Mouse (Mus musculus) intestine, embryonic 16.5 days (tissue): Measurements from ENCODE around the gene Zbp1. TPM values are rescaled to one million over a fixed set of nuclear protein-coding genes. Genes with fewer than 3 reads are reported as not detected.
A peak's percentile ranks its signal among the peaks of the same experiment; 100 is the strongest.

Experiments used
- ATAC-seq: fragments of 200-750 bp; cut with Nextera tagmentation; 2 replicates; pipeline ENCODE4 v1.8.0; 2017; ENCODE audit warnings: moderate TSS enrichment, moderate library complexity
- H3K27ac ChIP-seq: fragments of 300-500 bp; sonication (generic); 2 replicates; pipeline ENCODE4 v1.5.1; 2014; ENCODE audit warnings: mild to moderate bottlenecking, low read length
- H3K27me3 ChIP-seq: fragments of 300-500 bp; sonication (generic); replicated peaks from 2 replicates; pipeline ENCODE4 v1.6.1; 2014; ENCODE audit warnings: low read length, control low read depth, mixed read lengths; ENCODE audit not compliant: control insufficient read depth, insufficient read depth
- H3K36me3 ChIP-seq: fragments of 300-500 bp; sonication (generic); 2 replicates; pipeline ENCODE4 v1.6.1; 2014; ENCODE audit warnings: low read length, control low read depth; ENCODE audit not compliant: control insufficient read depth, insufficient read depth
- H3K4me1 ChIP-seq: fragments of 300-500 bp; sonication (generic); 2 replicates; pipeline ENCODE4 v1.6.1; 2014; ENCODE audit warnings: low read length, control low read depth, mixed read lengths; ENCODE audit not compliant: control insufficient read depth, insufficient read depth
- H3K4me2 ChIP-seq: fragments of 300-500 bp; sonication (generic); 2 replicates; pipeline ENCODE4 v1.6.1; 2014; ENCODE audit warnings: low read depth, low read length, control low read depth
- H3K4me3 ChIP-seq: fragments of 300-500 bp; sonication (generic); 2 replicates; pipeline ENCODE4 v1.5.1; 2014; ENCODE audit warnings: mild to moderate bottlenecking, low read length
- H3K9ac ChIP-seq: fragments of 300-500 bp; sonication (generic); 2 replicates; pipeline ENCODE4 v1.6.1; 2014; ENCODE audit warnings: low read depth, low read length
- H3K9me3 ChIP-seq: fragments of 300-500 bp; sonication (generic); 2 replicates; pipeline ENCODE4 v1.6.1; 2016; ENCODE audit warnings: low read length, control low read depth; ENCODE audit not compliant: control insufficient read depth
- WGBS: fragments of 180-500 bp; shearing (Covaris S2); extraction: QIAGEN DNeasy Blood & Tissue Kit; methylation state at CpG from one replicate; pipeline ENCODE4 v1.1.7; 2014; 5-methylcytosine and 5-hydroxymethylcytosine counted together
- polyA plus RNA-seq: library from polyadenylated mRNA; unstranded; fragments of >200 nt; fragmentation: Nextera tagmentation; extraction: Ambion mirVana; gene quantifications from 2 replicates; pipeline ENCODE4 v1.2.1, GENCODE M21; 2015

Gene Zbp1
- polyA plus RNA-seq, 1 experiment from 2014 or later = 0.65 TPM

- Histone ChIP-seq H3K4me3 (no peak overlapping the region), H3K9ac (no peak overlapping the region), H3K36me3 (no peaks in the 10 kb centered on the region), H3K4me1 (peaks cover 69% of the 10 kb centered on the region), H3K27ac (no peak overlapping the region), H3K27me3 (no peaks in the 10 kb centered on the region), H3K4me2 (no peak overlapping the region), H3K9me3 (no peaks in the 10 kb centered on the region)
- WGBS = 75% methylated on average over 7 of the region's 7 CpGs
- no peak for ATAC-seq
Observed at GRCm38 (mm10) chr2:173248822-173249221, 30.1 kb upstream of the Zbp1 start.

- ATAC-seq = no peak
- no peaks in the 10 kb centered on the region for H3K9me3 ChIP-seq
- no peak overlapping the region for H3K4me3 ChIP-seq
- peaks cover 67% of the 10 kb centered on the region for H3K4me1 ChIP-seq
- H3K4me2 ChIP-seq = no peak overlapping the region
- H3K27me3 ChIP-seq = no peaks in the 10 kb centered on the region
- H3K36me3 ChIP-seq = no peaks in the 10 kb centered on the region
- no peak overlapping the region for H3K27ac ChIP-seq
- WGBS = 36% methylated on average over 2 of the region's 2 CpGs
- H3K9ac ChIP-seq = no peak overlapping the region
Observed at GRCm38 (mm10) chr2:173247911-173248310, 29.2 kb upstream of the Zbp1 start.

GRCm38 (mm10) chr2:173247197-173247596 is 28.5 kb upstream of the Zbp1 start:
- no peak overlapping the region for H3K4me2 ChIP-seq
- no peak overlapping the region for H3K4me3 ChIP-seq
- H3K4me1 ChIP-seq = peaks cover 69% of the 10 kb centered on the region
- no peak for ATAC-seq
- H3K36me3 ChIP-seq = no peaks in the 10 kb centered on the region
- H3K27me3 ChIP-seq = no peaks in the 10 kb centered on the region
- no peak overlapping the region for H3K9ac ChIP-seq
- no peaks in the 10 kb centered on the region for H3K9me3 ChIP-seq
- WGBS = 28% methylated on average over 2 of the region's 2 CpGs
- H3K27ac ChIP-seq = no peak overlapping the region

GRCm38 (mm10) chr2:173246688-173247087 is 28.0 kb upstream of the Zbp1 start:
- no peaks in the 10 kb centered on the region for H3K27me3 ChIP-seq
- no peak overlapping the region for H3K4me3 ChIP-seq
- no peak overlapping the region for H3K9ac ChIP-seq
- 67% methylated on average over 8 of the region's 8 CpGs for WGBS
- no peak overlapping the region for H3K4me2 ChIP-seq
- peaks cover 63% of the 10 kb centered on the region for H3K4me1 ChIP-seq
- H3K27ac ChIP-seq = no peak overlapping the region
- H3K36me3 ChIP-seq = no peaks in the 10 kb centered on the region
- H3K9me3 ChIP-seq = no peaks in the 10 kb centered on the region
- no peak for ATAC-seq

GRCm38 (mm10) chr2:173245258-173245657 is 26.5 kb upstream of the Zbp1 start:
- H3K9ac ChIP-seq = no peak overlapping the region
- H3K36me3 ChIP-seq = no peaks in the 10 kb centered on the region
- H3K9me3 ChIP-seq = no peaks in the 10 kb centered on the region
- 85% methylated on average over 20 of the region's 20 CpGs for WGBS
- no peaks in the 10 kb centered on the region for H3K27me3 ChIP-seq
- peaks cover 50% of the 10 kb centered on the region for H3K4me1 ChIP-seq
- no peak overlapping the region for H3K27ac ChIP-seq
- ATAC-seq = no peak
- no peak overlapping the region for H3K4me2 ChIP-seq
- no peak overlapping the region for H3K4me3 ChIP-seq

GRCm38 (mm10) chr2:173244108-173244507 is 25.4 kb upstream of the Zbp1 start:
- H3K9me3 ChIP-seq = no peaks in the 10 kb centered on the region
- WGBS = 28% methylated on average over 3 of the region's 3 CpGs
- ATAC-seq = peak; percentile 24
- H3K36me3 ChIP-seq = no peaks in the 10 kb centered on the region
- H3K27me3 ChIP-seq = no peaks in the 10 kb centered on the region
- H3K27ac ChIP-seq = no peak overlapping the region
- no peak overlapping the region for H3K4me2 ChIP-seq
- peaks cover 43% of the 10 kb centered on the region for H3K4me1 ChIP-seq
- no peak overlapping the region for H3K9ac ChIP-seq
- H3K4me3 ChIP-seq = no peak overlapping the region

- H3K9ac ChIP-seq = no peak overlapping the region; the same call in 1 of the 2 replicates
- 68% methylated on average over 9 of the region's 9 CpGs for WGBS
- H3K27me3 ChIP-seq = no peaks in the 10 kb centered on the region
- no peaks in the 10 kb centered on the region for H3K36me3 ChIP-seq
- H3K4me1 ChIP-seq = peaks cover 46% of the 10 kb centered on the region
- no peak overlapping the region for H3K4me3 ChIP-seq
- H3K4me2 ChIP-seq = no peak overlapping the region
- no peak overlapping the region for H3K27ac ChIP-seq
- ATAC-seq = peak; percentile 8; the same call in 1 of the 2 replicates
- H3K9me3 ChIP-seq = no peaks in the 10 kb centered on the region
Observed at GRCm38 (mm10) chr2:173243616-173244015, 24.9 kb upstream of the Zbp1 start.

- no peak overlapping the region for H3K9ac ChIP-seq
- no peak overlapping the region for H3K4me3 ChIP-seq
- H3K4me1 ChIP-seq = peaks cover 53% of the 10 kb centered on the region
- H3K27me3 ChIP-seq = no peaks in the 10 kb centered on the region
- ATAC-seq = peak; percentile 34
- H3K4me2 ChIP-seq = no peak overlapping the region
- H3K9me3 ChIP-seq = no peaks in the 10 kb centered on the region
- no peaks in the 10 kb centered on the region for H3K36me3 ChIP-seq
- 29% methylated on average over 12 of the region's 12 CpGs for WGBS
- H3K27ac ChIP-seq = no peak overlapping the region
Observed at GRCm38 (mm10) chr2:173242874-173243273, 24.2 kb upstream of the Zbp1 start.

- H3K9ac ChIP-seq = no peak overlapping the region
- no peak for ATAC-seq
- H3K4me2 ChIP-seq = no peak overlapping the region
- H3K4me1 ChIP-seq = peaks cover 52% of the 10 kb centered on the region
- H3K9me3 ChIP-seq = no peaks in the 10 kb centered on the region
- no peaks in the 10 kb centered on the region for H3K27me3 ChIP-seq
- WGBS = 62% methylated on average over 9 of the region's 9 CpGs
- no peaks in the 10 kb centered on the region for H3K36me3 ChIP-seq
- H3K4me3 ChIP-seq = no peak overlapping the region
- H3K27ac ChIP-seq = no peak overlapping the region
Observed at GRCm38 (mm10) chr2:173240738-173241137, 22.0 kb upstream of the Zbp1 start.

- Histone ChIP-seq H3K4me2 (no peak overlapping the region), H3K4me1 (peaks cover 64% of the 10 kb centered on the region), H3K27ac (no peak overlapping the region), H3K9ac (peak overlapping the region; percentile 13; the same call in 1 of the 2 replicates), H3K4me3 (no peak overlapping the region), H3K9me3 (no peaks in the 10 kb centered on the region), H3K36me3 (no peaks in the 10 kb centered on the region), H3K27me3 (no peaks in the 10 kb centered on the region)
- WGBS = 36% methylated on average over 14 of the region's 14 CpGs
- no peak for ATAC-seq
Observed at GRCm38 (mm10) chr2:173238522-173238921, 19.8 kb upstream of the Zbp1 start.
